Mouse (Mus musculus) hindbrain, embryonic 13.5 days (tissue): ENCODE data around the gene Adssl1. TPM values are rescaled to one million over a fixed set of nuclear protein-coding genes. Genes with fewer than 3 reads are reported as not detected.
A peak's percentile ranks its signal among the peaks of the same experiment; 100 is the strongest.

Source experiments
- ATAC-seq: fragments of 200-750 bp; cut with Nextera tagmentation; 2 replicates; pipeline ENCODE4 v1.8.0; 2017; ENCODE audit warnings: moderate TSS enrichment; ENCODE audit not compliant: low FRiP score
- H3K27ac ChIP-seq: fragments of 300-500 bp; sonication (generic); 2 replicates; pipeline ENCODE4 v1.5.1; 2015; ENCODE audit warnings: inconsistent platforms, mild to moderate bottlenecking, moderate library complexity
- H3K27me3 ChIP-seq: fragments of 300-500 bp; sonication (generic); 2 replicates; pipeline ENCODE4 v1.6.1; 2015; ENCODE audit warnings: mild to moderate bottlenecking, inconsistent platforms
- H3K36me3 ChIP-seq: fragments of 300-500 bp; sonication (generic); 2 replicates; pipeline ENCODE4 v1.6.1; 2015; ENCODE audit warnings: mild to moderate bottlenecking, inconsistent platforms
- H3K4me1 ChIP-seq: fragments of 300-500 bp; sonication (generic); replicated peaks from 2 replicates; pipeline ENCODE4 v1.6.1; 2015; ENCODE audit warnings: inconsistent platforms
- H3K4me2 ChIP-seq: fragments of 300-500 bp; sonication (generic); 2 replicates; pipeline ENCODE4 v1.6.1; 2015; ENCODE audit warnings: inconsistent platforms, mild to moderate bottlenecking, moderate library complexity
- H3K4me3 ChIP-seq: fragments of 300-500 bp; sonication (generic); 2 replicates; pipeline ENCODE4 v1.5.1; 2015; ENCODE audit warnings: mild to moderate bottlenecking, inconsistent platforms
- H3K9ac ChIP-seq: fragments of 300-500 bp; sonication (generic); 2 replicates; pipeline ENCODE4 v1.6.1; 2015; ENCODE audit warnings: mild to moderate bottlenecking, inconsistent platforms
- H3K9me3 ChIP-seq: fragments of 300-500 bp; sonication (generic); 2 replicates; pipeline ENCODE4 v1.6.1; 2016; ENCODE audit warnings: inconsistent platforms
- WGBS: fragments of 180-500 bp; shearing (Covaris S2); methylation state at CpG from one replicate; pipeline ENCODE4 v1.1.7; 2015; 5-methylcytosine and 5-hydroxymethylcytosine counted together
- polyA plus RNA-seq: library from polyadenylated mRNA; unstranded; fragments of >200 nt; fragmentation: Nextera tagmentation; extraction: Ambion mirVana; gene quantifications from 2 replicates; pipeline ENCODE4 v1.2.1, GENCODE M21; 2015

The Adssl1 gene
- polyA plus RNA-seq, 1 experiment from 2014 or later, result 3.1 TPM

GRCm38 (mm10) chr12:112587125-112588124 lies 32.4 kb upstream of the Adssl1 start:
- no peak overlapping the region for H3K27ac ChIP-seq
- peaks cover 19% of the 10 kb centered on the region for H3K4me1 ChIP-seq
- ATAC-seq, result no peak
- H3K9me3 ChIP-seq, result no peaks in the 10 kb centered on the region
- 80% methylated on average over 14 of the region's 14 CpGs for WGBS
- peaks cover 61% of the 10 kb centered on the region for H3K27me3 ChIP-seq
- no peak overlapping the region; the same call in 1 of the 2 replicates for H3K9ac ChIP-seq
- H3K4me3 ChIP-seq, result no peak overlapping the region
- H3K36me3 ChIP-seq, result no peaks in the 10 kb centered on the region
- H3K4me2 ChIP-seq, result peak overlapping the region; percentile 83; the same call in 1 of the 2 replicates

DNA sequence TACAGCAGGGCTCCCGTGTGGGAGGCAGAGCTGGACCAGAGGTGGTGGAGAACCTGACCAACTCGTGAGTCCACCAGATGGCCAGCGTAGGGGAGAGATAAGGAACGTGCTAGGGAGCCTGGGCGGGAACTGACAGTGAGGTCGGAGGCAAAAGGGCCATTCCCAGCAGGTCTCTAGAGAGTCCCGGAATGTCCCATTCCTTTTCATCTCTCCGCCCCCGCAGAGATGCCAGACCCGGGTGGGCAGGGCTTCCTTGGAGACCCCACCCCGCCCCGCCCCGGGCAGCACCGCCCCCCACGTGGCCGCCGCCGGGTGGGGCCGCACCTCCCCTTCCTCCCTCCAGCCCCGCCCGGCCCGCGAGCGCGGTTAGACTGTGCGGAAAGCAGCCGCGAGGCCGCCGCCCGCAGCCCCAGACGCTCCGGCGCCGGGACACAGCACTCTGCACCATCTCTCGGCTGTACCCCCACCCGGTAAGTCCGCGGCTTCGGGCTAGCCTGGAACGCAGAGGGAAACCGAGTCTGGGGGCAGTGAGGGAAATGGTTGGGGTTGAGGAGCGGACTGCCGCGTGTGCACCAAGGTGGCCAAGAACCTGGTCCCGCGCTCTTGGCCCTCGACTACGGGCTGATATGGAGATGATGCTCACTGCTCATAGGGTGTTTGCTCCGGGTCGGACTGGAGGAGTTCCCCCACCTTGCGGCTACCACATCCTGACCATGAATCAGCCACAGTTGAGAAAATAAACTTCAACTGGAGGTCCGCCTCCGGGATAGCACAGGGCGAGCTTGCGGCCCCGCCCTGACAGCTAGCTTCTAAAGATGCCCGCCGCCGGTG lies 31.2 kb upstream of the Adssl1 start, which contains the start of gene Inf2:
Gene Inf2 (plus strand): TSS at position 359 of the 831 bp plus-strand sequence.
- H3K27me3 ChIP-seq, result peaks cover 61% of the 10 kb centered on the region
- WGBS, result under 1% methylated on average over 47 of the region's 60 CpGs
- peaks cover 27% of the 10 kb centered on the region for H3K4me1 ChIP-seq
- peak within 1 kb of the TSS; percentile 83 for H3K4me2 ChIP-seq
- peak; percentile 82 for ATAC-seq
- H3K27ac ChIP-seq, result no peak within 1 kb of the TSS
- H3K4me3 ChIP-seq, result peak within 1 kb of the TSS; percentile 46
- no peaks in the 10 kb centered on the region for H3K9me3 ChIP-seq
- H3K36me3 ChIP-seq, result no peaks in the 10 kb centered on the region
- peak within 1 kb of the TSS; percentile 68 for H3K9ac ChIP-seq

DNA sequence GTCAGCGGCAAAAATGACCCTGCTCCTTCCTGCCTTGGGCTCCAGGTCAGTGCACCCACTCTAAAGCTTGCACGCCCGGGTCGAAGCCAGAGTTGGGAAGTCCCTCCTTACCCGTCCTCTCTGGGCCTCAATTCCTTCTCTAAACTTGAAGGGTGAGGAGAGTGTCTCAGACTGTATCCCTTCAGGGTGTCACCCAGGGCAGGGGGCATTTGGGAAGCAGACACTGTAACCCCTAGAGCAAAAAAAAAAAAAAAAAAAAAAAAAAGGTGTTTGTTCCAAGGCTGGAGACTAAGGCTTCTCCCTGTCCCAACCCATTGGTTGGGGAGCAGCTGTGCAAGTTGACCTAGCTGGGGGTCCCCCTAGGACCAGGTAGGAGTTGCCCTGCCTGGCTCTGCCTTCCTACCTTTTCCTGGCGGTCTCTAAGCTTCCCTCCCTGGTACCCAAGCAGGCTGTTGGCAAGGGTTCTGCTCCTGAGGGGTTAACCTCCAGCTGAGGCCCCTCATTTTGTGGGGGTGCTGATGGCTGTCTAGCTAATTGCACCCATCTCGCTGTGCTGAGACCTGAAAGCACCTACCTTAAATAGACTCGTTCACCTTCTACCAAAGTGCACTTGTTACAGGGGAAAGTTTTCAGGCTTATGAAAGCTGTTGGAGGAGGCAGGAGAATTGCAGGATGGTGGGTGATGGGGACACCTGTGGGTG lies 30.2 kb upstream of the Adssl1 start:
- no peak overlapping the region for H3K9ac ChIP-seq
- H3K27me3 ChIP-seq, result peaks cover 61% of the 10 kb centered on the region

GRCm38 (mm10) chr12:112590566-112591239 lies 29.1 kb upstream of the Adssl1 start:
- H3K27ac ChIP-seq, result no peak overlapping the region
- H3K4me3 ChIP-seq, result no peak overlapping the region
- no peak overlapping the region for H3K4me2 ChIP-seq
- H3K9ac ChIP-seq, result no peak overlapping the region
- H3K4me1 ChIP-seq, result peaks cover 47% of the 10 kb centered on the region
- no peak for ATAC-seq
- H3K9me3 ChIP-seq, result no peaks in the 10 kb centered on the region
- no peaks in the 10 kb centered on the region for H3K36me3 ChIP-seq
- peaks cover 61% of the 10 kb centered on the region for H3K27me3 ChIP-seq
- 68% methylated on average over 8 of the region's 8 CpGs for WGBS

More for the DNA sequence above, 30.2 kb upstream of the Adssl1 start:
- ATAC-seq, result no peak
- no peaks in the 10 kb centered on the region for H3K9me3 ChIP-seq
- peak overlapping the region; percentile 83 for H3K4me2 ChIP-seq
- 63% methylated on average over 8 of the region's 8 CpGs for WGBS
- H3K27ac ChIP-seq, result no peak overlapping the region
- H3K36me3 ChIP-seq, result no peaks in the 10 kb centered on the region
- H3K4me1 ChIP-seq, result peaks cover 36% of the 10 kb centered on the region
- peak overlapping the region; percentile 46 for H3K4me3 ChIP-seq

DNA sequence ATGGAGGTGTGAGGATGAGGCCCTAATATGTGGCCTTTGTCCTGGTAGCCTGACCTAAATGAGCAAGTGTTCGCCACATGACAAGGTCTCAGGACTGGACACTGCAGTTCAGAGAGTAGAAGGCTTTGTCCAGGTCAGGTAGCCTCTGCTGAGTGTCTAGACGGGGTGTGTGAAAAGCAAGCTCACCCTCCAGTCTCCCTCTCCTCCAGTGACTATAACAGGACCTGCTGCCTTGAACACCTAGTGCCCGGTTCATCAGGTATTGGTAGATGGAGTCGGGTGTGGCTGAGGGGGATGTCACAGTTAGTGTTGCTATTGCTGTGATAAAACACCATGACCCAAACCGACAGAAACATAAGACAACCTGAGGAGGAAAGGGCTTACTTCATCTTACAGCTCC lies 28.6 kb upstream of the Adssl1 start:
- no peaks in the 10 kb centered on the region for H3K9me3 ChIP-seq
- H3K36me3 ChIP-seq, result no peaks in the 10 kb centered on the region
- no peak overlapping the region for H3K4me2 ChIP-seq
- WGBS, result 92% methylated on average over 5 of the region's 5 CpGs
- peaks cover 58% of the 10 kb centered on the region for H3K27me3 ChIP-seq
- no peak overlapping the region for H3K4me3 ChIP-seq
- no peak for ATAC-seq
- no peak overlapping the region for H3K27ac ChIP-seq
- H3K4me1 ChIP-seq, result peaks cover 48% of the 10 kb centered on the region
- H3K9ac ChIP-seq, result no peak overlapping the region

DNA sequence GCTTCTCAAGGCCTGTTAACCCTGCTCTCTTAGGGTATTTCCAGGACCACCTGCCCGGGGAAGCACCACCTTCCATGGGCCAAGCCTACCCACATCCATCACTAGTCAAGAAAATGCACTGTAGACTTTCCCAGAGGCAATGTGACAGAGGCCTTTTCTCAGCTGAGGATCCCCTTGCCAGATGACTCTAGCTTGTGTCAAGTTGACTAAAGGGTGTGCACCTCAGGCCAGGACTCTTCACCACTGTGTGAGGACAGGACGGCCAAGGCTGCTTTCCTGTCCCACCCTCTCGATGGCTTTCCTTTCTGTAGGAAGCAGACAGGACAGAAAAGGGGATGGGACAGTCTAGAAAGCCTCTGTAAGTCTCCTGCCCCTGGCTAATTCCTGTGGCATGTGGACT lies 28.1 kb upstream of the Adssl1 start:
- no peak overlapping the region for H3K4me2 ChIP-seq
- WGBS, result 93% methylated on average over 3 of the region's 3 CpGs
- peaks cover 48% of the 10 kb centered on the region for H3K4me1 ChIP-seq
- peaks cover 53% of the 10 kb centered on the region for H3K27me3 ChIP-seq
- H3K9me3 ChIP-seq, result no peaks in the 10 kb centered on the region
- ATAC-seq, result no peak
- no peak overlapping the region for H3K9ac ChIP-seq
- H3K27ac ChIP-seq, result no peak overlapping the region
- no peak overlapping the region for H3K4me3 ChIP-seq
- no peaks in the 10 kb centered on the region for H3K36me3 ChIP-seq

- Histone ChIP-seq H3K27me3 (peaks cover 39% of the 10 kb centered on the region), H3K9me3 (no peaks in the 10 kb centered on the region), H3K9ac (no peak overlapping the region), H3K4me1 (peaks cover 44% of the 10 kb centered on the region), H3K36me3 (no peaks in the 10 kb centered on the region), H3K4me2 (no peak overlapping the region), H3K4me3 (no peak overlapping the region), H3K27ac (0 out of 2 replicates have a peak overlapping the region, but pooled peaks have one; percentile 23)
- WGBS, result 71% methylated on average over 21 of the region's 21 CpGs
- ATAC-seq, result no peak
Observed at GRCm38 (mm10) chr12:112592985-112593734, 26.7 kb upstream of the Adssl1 start.

GRCm38 (mm10) chr12:112593951-112594915 lies 25.6 kb upstream of the Adssl1 start:
- Histone ChIP-seq H3K27me3 (peaks cover 28% of the 10 kb centered on the region), H3K4me1 (peaks cover 33% of the 10 kb centered on the region), H3K9me3 (no peaks in the 10 kb centered on the region), H3K36me3 (no peaks in the 10 kb centered on the region), H3K9ac (no peak overlapping the region), H3K4me2 (no peak overlapping the region), H3K27ac (peak overlapping the region; percentile 23; the same call in 1 of the 2 replicates), H3K4me3 (no peak overlapping the region)
- no peak for ATAC-seq
- WGBS, result 75% methylated on average over 16 of the region's 16 CpGs

DNA sequence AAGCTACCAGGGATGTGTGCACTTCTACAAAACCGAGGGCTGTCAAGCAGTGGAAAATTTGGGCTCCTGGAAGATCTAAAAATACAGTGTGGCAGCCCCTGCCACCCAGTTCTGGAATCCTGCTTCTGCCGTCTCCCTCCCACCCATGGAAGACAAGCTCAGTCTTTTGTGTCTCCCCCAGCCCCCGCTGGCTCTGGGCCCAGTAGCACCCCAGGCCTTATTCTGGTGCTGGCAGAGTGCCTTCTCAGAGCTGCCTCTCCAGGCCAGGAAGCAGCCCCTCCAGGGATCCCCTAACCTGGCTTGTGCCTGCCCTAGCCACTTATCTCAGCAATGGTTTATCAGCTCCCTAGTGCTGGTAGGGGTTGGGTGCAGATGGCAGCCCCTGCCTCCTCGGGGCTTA lies 24.9 kb upstream of the Adssl1 start:
- H3K9ac ChIP-seq, result no peak overlapping the region
- H3K27ac ChIP-seq, result 0 out of 2 replicates have a peak overlapping the region, but pooled peaks have one; percentile 2

DNA sequence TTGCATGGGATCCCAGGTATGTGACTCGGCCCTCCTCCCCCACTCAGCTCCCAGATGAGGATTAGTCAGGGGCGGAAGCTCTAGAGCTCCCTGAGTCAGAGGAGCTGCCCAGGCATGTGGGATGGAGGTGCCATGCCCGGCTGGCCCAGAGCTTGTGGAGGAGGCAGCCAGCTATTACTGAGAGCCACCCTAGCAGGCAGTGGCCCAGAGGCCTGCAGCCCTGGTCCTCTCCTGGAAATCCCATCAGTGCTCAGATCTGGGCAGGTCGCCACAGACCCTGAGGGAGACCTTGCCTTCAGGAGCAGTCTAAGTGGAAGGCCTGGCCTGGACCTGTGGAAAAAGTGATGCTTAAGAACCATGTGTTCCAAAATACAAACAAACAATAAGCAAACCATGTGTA lies 24.2 kb upstream of the Adssl1 start:
- Histone ChIP-seq H3K9me3 (no peaks in the 10 kb centered on the region), H3K36me3 (no peaks in the 10 kb centered on the region), H3K4me2 (no peak overlapping the region), H3K4me3 (no peak overlapping the region), H3K27ac (no peak overlapping the region), H3K27me3 (peaks cover 14% of the 10 kb centered on the region), H3K4me1 (peaks cover 32% of the 10 kb centered on the region), H3K9ac (no peak overlapping the region)
- no peak for ATAC-seq
- 84% methylated on average over 4 of the region's 4 CpGs for whole genome bisulfite sequencing

More for the DNA sequence above, 24.9 kb upstream of the Adssl1 start:
- H3K4me3 ChIP-seq, result no peak overlapping the region
- peaks cover 32% of the 10 kb centered on the region for H3K4me1 ChIP-seq
- no peak overlapping the region for H3K4me2 ChIP-seq
- peaks cover 21% of the 10 kb centered on the region for H3K27me3 ChIP-seq
- H3K9me3 ChIP-seq, result no peaks in the 10 kb centered on the region
- H3K36me3 ChIP-seq, result no peaks in the 10 kb centered on the region
- 39% methylated on average over 4 of the region's 4 CpGs for WGBS
- ATAC-seq, result no peak
